8 mouse cellular contexts compared by ENCODE assay signal in genomic region chr11:97434704-97435454, GRCm38 (mm10). TPM values are rescaled to one million over a fixed set of nuclear protein-coding genes. Genes with fewer than 3 reads are reported as not detected.
DNase-seq lines count a peak whose midpoint lies in the region; ATAC-seq and TF ChIP-seq lines count a peak whose summit lies in the region.

No protein-coding gene starts in this region.

- H3K27ac ChIP-seq in lung, embryonic 14.5 days (ENCODE audit: low read depth): peak overlapping the region; percentile 95
- peak overlapping the region; percentile 65 for H3K27ac ChIP-seq in neural tube, embryonic 15.5 days (replicated peaks)

- no peaks in the 10 kb centered on the region for H3K36me3 ChIP-seq in lung, embryonic 14.5 days (ENCODE audit: insufficient read depth)
- no peaks in the 10 kb centered on the region for H3K36me3 ChIP-seq in neural tube, embryonic 15.5 days

- peak; percentile 77 for ATAC-seq in lung, embryonic 14.5 days (ENCODE audit: insufficient read depth)
- ATAC-seq in neural tube, embryonic 15.5 days (ENCODE audit: low FRiP score): no peak

- peak overlapping the region; percentile 42; the same call in 1 of the 2 replicates for H3K9ac ChIP-seq in lung, embryonic 14.5 days
- no peak overlapping the region for H3K9ac ChIP-seq in neural tube, embryonic 15.5 days (replicated peaks)

- peak; percentile 99 for DNase-seq in 416B (ENCODE audit: low read depth)
- peak; percentile 71 for DNase-seq in WW6 (ENCODE audit: low read depth, low spot score)
- DNase-seq in embryo, embryonic 11 days: peak; percentile 91
- DNase-seq in heart, adult 11 months: peak; percentile 99
- peak; percentile 91 for DNase-seq in kidney, adult 11 months
- peak; percentile 96 for DNase-seq in lung, embryonic 14.5 days
- DNase-seq in urinary bladder, adult 18-20 months (ENCODE audit: low spot score in 2 of 2): peak; percentile 86 to 94

- H3K9me3 ChIP-seq in lung, embryonic 14.5 days (ENCODE audit: low read depth, low read length): no peaks in the 10 kb centered on the region
- no peaks in the 10 kb centered on the region for H3K9me3 ChIP-seq in neural tube, embryonic 15.5 days (replicated peaks)

- peak; percentile 68 for TF ChIP-seq CTCF in lung, embryonic 14.5 days (IDR thresholded peaks at IDR 0.05; ENCODE audit: low read depth)

- WGBS in lung, embryonic 14.5 days: 2% methylated on average over 15 of the region's 15 CpGs
- WGBS in neural tube, embryonic 15.5 days: 5% methylated on average over 15 of the region's 15 CpGs

- H3K4me1 ChIP-seq in lung, embryonic 14.5 days (ENCODE audit: insufficient read depth): peaks cover 49% of the 10 kb centered on the region
- H3K4me1 ChIP-seq in neural tube, embryonic 15.5 days: peaks cover 30% of the 10 kb centered on the region

- no peaks in the 10 kb centered on the region for H3K27me3 ChIP-seq in lung, embryonic 14.5 days (ENCODE audit: insufficient read depth, low read length)
- H3K27me3 ChIP-seq in neural tube, embryonic 15.5 days (replicated peaks): peaks cover 20% of the 10 kb centered on the region

- H3K4me3 ChIP-seq in lung, embryonic 14.5 days (ENCODE audit: low read depth, low read length): peak overlapping the region; percentile 37
- peak overlapping the region; percentile 24 for H3K4me3 ChIP-seq in neural tube, embryonic 15.5 days (replicated peaks)

- peak overlapping the region; percentile 66 for H3K4me2 ChIP-seq in lung, embryonic 14.5 days
- peak overlapping the region; percentile 52 for H3K4me2 ChIP-seq in neural tube, embryonic 15.5 days

RNA-seq across cellular contexts. Expression of gene Arhgap23, which starts 19.5 kb away (rescaled TPM):
- 7.0 and 7.9 TPM in 2 replicates for polyA plus RNA-seq in lung, embryonic 14.5 days (2014; fragmentation: Nextera tagmentation; extraction: Ambion mirVana)
- 8.0 and 9.2 TPM in 2 replicates for polyA plus RNA-seq in neural tube, embryonic 15.5 days (2015; fragmentation: Nextera tagmentation; extraction: Ambion mirVana)
